Mouse (Mus musculus) C2C12 (cell line): ENCODE data around the gene Atcay.
"Not testable (repeated sequence)": the region's sequence is repeated elsewhere in the genome, so short reads cannot be mapped to it uniquely, and the experiment has no call there.

Source experiments
- CEBPB ChIP-seq: IDR thresholded peaks from one replicate; pipeline ENCODE4 v1.6.1; 2011; ENCODE audit warnings: low read depth, mild to moderate bottlenecking, control low read depth, moderate library complexity
- CTCF ChIP-seq: IDR thresholded peaks from one replicate; pipeline ENCODE4 v1.5.1; 2011; ENCODE audit not compliant: control insufficient read depth, insufficient read depth, insufficient read length
- FOSL1 ChIP-seq: IDR thresholded peaks from one replicate; pipeline ENCODE4 v1.8.0; 2011; ENCODE audit warnings: mild to moderate bottlenecking, low read length; ENCODE audit not compliant: poor library complexity, insufficient read depth, severe bottlenecking
- MAX ChIP-seq: IDR thresholded peaks from one replicate; pipeline ENCODE4 v1.6.1; 2011; ENCODE audit warnings: mild to moderate bottlenecking, control low read depth
- MYOD1 ChIP-seq: IDR thresholded peaks from one replicate; pipeline ENCODE4 v1.6.1; 2011; ENCODE audit warnings: low read depth; ENCODE audit not compliant: control insufficient read depth, insufficient read length
- MYOG ChIP-seq: IDR thresholded peaks from one replicate; pipeline ENCODE4 v1.6.1; 2011; ENCODE audit not compliant: control insufficient read depth, insufficient read length; ENCODE audit errors: extremely low read depth
- USF1 ChIP-seq: IDR thresholded peaks from one replicate; pipeline ENCODE4 v1.6.1; 2011; ENCODE audit warnings: low read depth, mild to moderate bottlenecking, control low read depth, moderate library complexity

DNA sequence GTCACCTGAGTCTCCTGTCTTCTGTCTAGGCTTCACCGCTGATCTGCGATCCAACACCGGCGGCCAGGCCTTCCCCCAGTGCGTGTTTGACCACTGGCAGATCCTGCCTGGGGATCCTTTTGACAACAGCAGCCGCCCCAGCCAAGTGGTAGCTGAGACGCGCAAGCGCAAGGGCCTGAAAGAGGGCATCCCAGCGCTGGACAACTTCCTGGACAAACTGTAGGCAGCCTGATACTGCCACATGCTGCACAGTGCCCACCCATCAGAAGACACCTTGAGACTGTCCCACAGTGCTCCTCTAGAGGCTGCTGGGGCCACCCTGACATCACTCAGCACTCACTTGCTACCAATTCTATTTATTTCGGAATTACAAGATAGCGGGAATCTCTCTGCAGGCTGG, 48.8 kb downstream of the Atcay start:
- not testable (repeated sequence) for TF ChIP-seq CTCF, USF1, MAX, MYOD1, MYOG, FOSL1, CEBPB
